Mouse (Mus musculus) forebrain, embryonic 12.5 days (tissue): ENCODE measurements around the gene Ism1. TPM values are rescaled to one million over a fixed set of nuclear protein-coding genes. Genes with fewer than 3 reads are reported as not detected.

Source experiments
- ATAC-seq: fragments of 200-750 bp; cut with Nextera tagmentation; 2 replicates; pipeline ENCODE4 v1.8.0; 2017; ENCODE audit warnings: moderate TSS enrichment; ENCODE audit not compliant: low FRiP score
- H3K27ac ChIP-seq: fragments of 300-500 bp; sonication (generic); 2 replicates; pipeline ENCODE4 v1.5.1; 2016; ENCODE audit warnings: mild to moderate bottlenecking
- H3K27me3 ChIP-seq: fragments of 300-500 bp; sonication (generic); 2 replicates; pipeline ENCODE4 v1.6.1; 2016; ENCODE audit warnings: mild to moderate bottlenecking
- H3K36me3 ChIP-seq: fragments of 300-500 bp; sonication (generic); replicated peaks from 2 replicates; pipeline ENCODE4 v1.6.1; 2016; ENCODE audit warnings: mild to moderate bottlenecking
- H3K4me1 ChIP-seq: fragments of 300-500 bp; sonication (generic); 2 replicates; pipeline ENCODE4 v1.6.1; 2016
- H3K4me2 ChIP-seq: fragments of 300-500 bp; sonication (generic); 2 replicates; pipeline ENCODE4 v1.6.1; 2016; ENCODE audit warnings: mild to moderate bottlenecking, moderate library complexity
- H3K4me3 ChIP-seq: fragments of 300-500 bp; sonication (generic); replicated peaks from 2 replicates; pipeline ENCODE4 v1.5.1; 2016; ENCODE audit warnings: mild to moderate bottlenecking
- H3K9ac ChIP-seq: fragments of 300-500 bp; sonication (generic); 2 replicates; pipeline ENCODE4 v1.6.1; 2016; ENCODE audit warnings: mild to moderate bottlenecking
- H3K9me3 ChIP-seq: fragments of 300-500 bp; sonication (generic); 2 replicates; pipeline ENCODE4 v1.6.1; 2016
- WGBS: fragments of 180-500 bp; shearing (Covaris S2); methylation state at CpG from one replicate; pipeline ENCODE4 v1.1.7; 2016; 5-methylcytosine and 5-hydroxymethylcytosine counted together
- polyA plus RNA-seq: library from polyadenylated mRNA; unstranded; fragments of >200 nt; fragmentation: Nextera tagmentation; extraction: Ambion mirVana; gene quantifications from 2 replicates; pipeline ENCODE4 v1.2.1, GENCODE M21; 2016

Gene Ism1
- polyA plus RNA-seq, 1 experiment from 2014 or later = 0.18 TPM

- no peaks in the 10 kb centered on the region for H3K36me3 ChIP-seq
- no peak overlapping the region for H3K4me2 ChIP-seq
- no peaks in the 10 kb centered on the region for H3K9me3 ChIP-seq
- H3K27me3 ChIP-seq = peaks cover 21% of the 10 kb centered on the region
- no peak for ATAC-seq
- no peak overlapping the region for H3K9ac ChIP-seq
- H3K4me3 ChIP-seq = no peak overlapping the region
- H3K27ac ChIP-seq = no peak overlapping the region
- WGBS = 81% methylated on average over 3 of the region's 3 CpGs
- peaks cover 7% of the 10 kb centered on the region; the same call in 1 of the 2 replicates for H3K4me1 ChIP-seq
Measured at GRCm38 (mm10) chr2:139682540-139682939, 4.6 kb downstream of the Ism1 start.

GRCm38 (mm10) chr2:139689442-139690003, 11.5 kb downstream of the Ism1 start:
- Histone ChIP-seq H3K4me1 (no peaks in the 10 kb centered on the region), H3K4me3 (no peak overlapping the region), H3K27me3 (no peaks in the 10 kb centered on the region), H3K9ac (no peak overlapping the region), H3K9me3 (no peaks in the 10 kb centered on the region), H3K27ac (no peak overlapping the region), H3K4me2 (no peak overlapping the region), H3K36me3 (no peaks in the 10 kb centered on the region)
- WGBS = 95% methylated on average over 1 of the region's 1 CpGs
- no peak for ATAC-seq

- 94% methylated on average over 3 of the region's 3 CpGs for WGBS
- Histone ChIP-seq H3K36me3 (no peaks in the 10 kb centered on the region), H3K27me3 (no peaks in the 10 kb centered on the region), H3K9me3 (no peaks in the 10 kb centered on the region), H3K9ac (no peak overlapping the region), H3K4me1 (no peaks in the 10 kb centered on the region), H3K4me3 (no peak overlapping the region), H3K4me2 (no peak overlapping the region), H3K27ac (no peak overlapping the region)
- no peak for ATAC-seq
Measured at GRCm38 (mm10) chr2:139693521-139693920, 15.5 kb downstream of the Ism1 start.

- no peak overlapping the region for H3K27ac ChIP-seq
- no peak overlapping the region for H3K4me2 ChIP-seq
- no peaks in the 10 kb centered on the region for H3K27me3 ChIP-seq
- H3K4me3 ChIP-seq = no peak overlapping the region
- H3K9ac ChIP-seq = no peak overlapping the region
- no peak for ATAC-seq
- no peaks in the 10 kb centered on the region for H3K9me3 ChIP-seq
- no peaks in the 10 kb centered on the region for H3K36me3 ChIP-seq
- WGBS = 42% methylated on average over 5 of the region's 5 CpGs
- H3K4me1 ChIP-seq = no peaks in the 10 kb centered on the region
Measured at GRCm38 (mm10) chr2:139694638-139695037, 16.7 kb downstream of the Ism1 start.

- H3K27ac ChIP-seq = no peak overlapping the region
- WGBS = 55% methylated on average over 2 of the region's 2 CpGs
- H3K27me3 ChIP-seq = no peaks in the 10 kb centered on the region
- H3K4me1 ChIP-seq = no peaks in the 10 kb centered on the region
- ATAC-seq = no peak
- no peak overlapping the region for H3K9ac ChIP-seq
- H3K36me3 ChIP-seq = no peaks in the 10 kb centered on the region
- H3K4me3 ChIP-seq = no peak overlapping the region
- H3K9me3 ChIP-seq = peaks cover 8% of the 10 kb centered on the region; the same call in 1 of the 2 replicates
- no peak overlapping the region for H3K4me2 ChIP-seq
Measured at GRCm38 (mm10) chr2:139696578-139696977, 18.6 kb downstream of the Ism1 start.

- no peaks in the 10 kb centered on the region for H3K27me3 ChIP-seq
- no peak overlapping the region for H3K4me3 ChIP-seq
- H3K4me2 ChIP-seq = no peak overlapping the region
- no peak for ATAC-seq
- no peak overlapping the region for H3K27ac ChIP-seq
- WGBS = 97% methylated on average over 1 of the region's 1 CpGs
- H3K9me3 ChIP-seq = peaks cover 8% of the 10 kb centered on the region; the same call in 1 of the 2 replicates
- H3K36me3 ChIP-seq = no peaks in the 10 kb centered on the region
- no peaks in the 10 kb centered on the region for H3K4me1 ChIP-seq
- no peak overlapping the region for H3K9ac ChIP-seq
Measured at GRCm38 (mm10) chr2:139700609-139701008, 22.6 kb downstream of the Ism1 start.

- Histone ChIP-seq H3K36me3 (no peaks in the 10 kb centered on the region), H3K4me3 (no peak overlapping the region), H3K27ac (no peak overlapping the region), H3K4me1 (no peaks in the 10 kb centered on the region), H3K9ac (no peak overlapping the region), H3K4me2 (no peak overlapping the region), H3K27me3 (no peaks in the 10 kb centered on the region), H3K9me3 (peaks cover 8% of the 10 kb centered on the region; the same call in 1 of the 2 replicates)
- 88% methylated on average over 3 of the region's 3 CpGs for WGBS
- no peak for ATAC-seq
Measured at GRCm38 (mm10) chr2:139704951-139705350, 27.0 kb downstream of the Ism1 start.

- Histone ChIP-seq H3K4me3 (no peak overlapping the region), H3K9ac (no peak overlapping the region), H3K36me3 (no peaks in the 10 kb centered on the region), H3K27ac (no peak overlapping the region), H3K9me3 (no peaks in the 10 kb centered on the region), H3K4me2 (no peak overlapping the region), H3K27me3 (no peaks in the 10 kb centered on the region), H3K4me1 (peaks cover 6% of the 10 kb centered on the region; the same call in 1 of the 2 replicates)
- 71% methylated on average over 6 of the region's 6 CpGs for WGBS
- ATAC-seq = no peak
Measured at GRCm38 (mm10) chr2:139708194-139708899, 30.4 kb downstream of the Ism1 start.

- Histone ChIP-seq H3K27ac (no peak overlapping the region), H3K4me3 (no peak overlapping the region), H3K4me2 (no peak overlapping the region), H3K9me3 (no peaks in the 10 kb centered on the region), H3K27me3 (no peaks in the 10 kb centered on the region), H3K4me1 (peaks cover 6% of the 10 kb centered on the region; the same call in 1 of the 2 replicates), H3K9ac (no peak overlapping the region), H3K36me3 (no peaks in the 10 kb centered on the region)
- ATAC-seq = no peak
- WGBS = 18% methylated on average over 3 of the region's 3 CpGs
Measured at GRCm38 (mm10) chr2:139711640-139712039, 33.7 kb downstream of the Ism1 start.

GRCm38 (mm10) chr2:139712046-139712445, 34.1 kb downstream of the Ism1 start:
- no peaks in the 10 kb centered on the region for H3K9me3 ChIP-seq
- H3K27ac ChIP-seq = no peak overlapping the region
- H3K36me3 ChIP-seq = no peaks in the 10 kb centered on the region
- 86% methylated on average over 10 of the region's 10 CpGs for WGBS
- ATAC-seq = no peak
- H3K4me3 ChIP-seq = no peak overlapping the region
- H3K27me3 ChIP-seq = no peaks in the 10 kb centered on the region
- peaks cover 6% of the 10 kb centered on the region; the same call in 1 of the 2 replicates for H3K4me1 ChIP-seq
- no peak overlapping the region for H3K4me2 ChIP-seq
- no peak overlapping the region for H3K9ac ChIP-seq

- Histone ChIP-seq H3K4me3 (no peak overlapping the region), H3K36me3 (no peaks in the 10 kb centered on the region), H3K4me2 (no peak overlapping the region), H3K9me3 (no peaks in the 10 kb centered on the region), H3K4me1 (peaks cover 6% of the 10 kb centered on the region; the same call in 1 of the 2 replicates), H3K9ac (no peak overlapping the region), H3K27ac (no peak overlapping the region), H3K27me3 (no peaks in the 10 kb centered on the region)
- no peak for ATAC-seq
- WGBS = 70% methylated on average over 3 of the region's 3 CpGs
Measured at GRCm38 (mm10) chr2:139714206-139714605, 36.2 kb downstream of the Ism1 start.

- WGBS = 86% methylated on average over 1 of the region's 1 CpGs
- Histone ChIP-seq H3K9me3 (no peaks in the 10 kb centered on the region), H3K9ac (no peak overlapping the region), H3K27me3 (no peaks in the 10 kb centered on the region), H3K27ac (no peak overlapping the region), H3K4me1 (no peaks in the 10 kb centered on the region), H3K36me3 (no peaks in the 10 kb centered on the region), H3K4me2 (no peak overlapping the region), H3K4me3 (no peak overlapping the region)
- ATAC-seq = no peak
Measured at GRCm38 (mm10) chr2:139717772-139718171, 39.8 kb downstream of the Ism1 start.

GRCm38 (mm10) chr2:139722700-139723099, 44.7 kb downstream of the Ism1 start:
- ATAC-seq = peak; percentile 68

More at GRCm38 (mm10) chr2:139722700-139723099, 44.7 kb downstream of the Ism1 start:
- WGBS = 4% methylated on average over 1 of the region's 1 CpGs
- no peaks in the 10 kb centered on the region; the same call in 1 of the 2 replicates for H3K4me1 ChIP-seq
- H3K4me2 ChIP-seq = no peak overlapping the region
- no peaks in the 10 kb centered on the region for H3K27me3 ChIP-seq
- H3K9me3 ChIP-seq = no peaks in the 10 kb centered on the region
- no peaks in the 10 kb centered on the region for H3K36me3 ChIP-seq
- no peak overlapping the region for H3K9ac ChIP-seq
- H3K27ac ChIP-seq = no peak overlapping the region
- H3K4me3 ChIP-seq = no peak overlapping the region
